Mouse (Mus musculus) layer of hippocampus, adult 18-20 months (tissue): ENCODE measurements at regions not wholly inside any gene's neighbourhood (a gene's known extent, or its start where the extent isn't known, plus 50 kb on each side); places are given as distances from the start of the nearest gene placed in this dataset.

Source experiments
- DNase-seq, 2 experiments: peaks; one replicate each; pipeline ENCODE4 v3.0.0; 2022; ENCODE audit warnings: low spot score in 2 of 2

GRCm38 (mm10) chr9:61711296-61711695 lies 203.0 kb downstream of the Rplp1 start:
- DNase-seq = no peak

GRCm38 (mm10) chr9:61707875-61708274 lies 206.5 kb downstream of the Rplp1 start:
- DNase-seq = no peak

GRCm38 (mm10) chr9:61707296-61707695 lies 207.0 kb downstream of the Rplp1 start:
- no peak for DNase-seq

GRCm38 (mm10) chr9:61706263-61706755 lies 208.0 kb downstream of the Rplp1 start:
- no peak for DNase-seq

- DNase-seq = peak; percentile 79 to 81
These were observed 208.6 kb downstream of the Rplp1 start for GRCm38 (mm10) chr9:61705586-61706233.

- DNase-seq = peak in 1 of 2 experiments; percentile 8
These were observed 211.0 kb downstream of the Rplp1 start for GRCm38 (mm10) chr9:61703301-61703700.

GRCm38 (mm10) chr9:61702280-61702966 lies 211.9 kb downstream of the Rplp1 start:
- peak in 1 of 2 experiments; percentile 16 for DNase-seq

GRCm38 (mm10) chr9:61700576-61700975 lies 213.8 kb downstream of the Rplp1 start:
- no peak for DNase-seq

GRCm38 (mm10) chr9:61699618-61700017 lies 214.7 kb downstream of the Rplp1 start:
- no peak for DNase-seq

- DNase-seq = peak; percentile 59 to 71
These were observed 216.4 kb downstream of the Rplp1 start for GRCm38 (mm10) chr9:61697959-61698358.

- no peak for DNase-seq
These were observed 217.5 kb downstream of the Rplp1 start for GRCm38 (mm10) chr9:61696831-61697230.

GRCm38 (mm10) chr9:61695821-61696220 lies 218.5 kb downstream of the Rplp1 start:
- no peak for DNase-seq

GRCm38 (mm10) chr9:61695381-61695791 lies 219.0 kb downstream of the Rplp1 start:
- no peak for DNase-seq

- no peak for DNase-seq
These were observed 220.1 kb downstream of the Rplp1 start for GRCm38 (mm10) chr9:61694206-61694605.

- no peak for DNase-seq
These were observed 223.6 kb downstream of the Rplp1 start for GRCm38 (mm10) chr9:61690786-61691185.

- peak in 1 of 2 experiments; percentile 28 for DNase-seq
These were observed 224.4 kb downstream of the Rplp1 start for GRCm38 (mm10) chr9:61689939-61690338.

GRCm38 (mm10) chr9:61689516-61689915 lies 224.8 kb downstream of the Rplp1 start:
- DNase-seq = no peak

GRCm38 (mm10) chr9:61683557-61683956 lies 230.8 kb downstream of the Rplp1 start:
- DNase-seq = no peak

GRCm38 (mm10) chr9:61682744-61683259 lies 231.5 kb downstream of the Rplp1 start:
- no peak for DNase-seq

GRCm38 (mm10) chr9:61682316-61682715 lies 232.0 kb downstream of the Rplp1 start:
- no peak for DNase-seq

- DNase-seq = no peak
These were observed 232.9 kb downstream of the Rplp1 start for GRCm38 (mm10) chr9:61681406-61681805.

GRCm38 (mm10) chr9:61680911-61681311 lies 233.4 kb downstream of the Rplp1 start:
- DNase-seq = no peak
